Mouse (Mus musculus) MEL (cell line): ENCODE measurements around the gene Rag2. TPM values are rescaled to one million over a fixed set of nuclear protein-coding genes. Genes with fewer than 3 reads are reported as not detected.

Experiments
- DNase-seq: peaks from one replicate; pipeline ENCODE4 v3.0.0; 2011; ENCODE audit warnings: low read depth, low spot score
- H3K27ac ChIP-seq: 2 replicates; pipeline ENCODE4 v1.5.1; 2012; ENCODE audit warnings: low read depth, mild to moderate bottlenecking, control low read depth, low read length, moderate library complexity; ENCODE audit not compliant: control insufficient read depth
- H3K27me3 ChIP-seq, 2 experiments: fragments of 150-350 bp in 1 of 2; sonication (generic) in 1 of 2; 2 replicates each; pipeline ENCODE4 v1.6.1; 2012; ENCODE audit warnings: low read length in 2 of 2, mild to moderate bottlenecking in 2 of 2, improper control_type of control experiment in 1 of 2, moderate library complexity in 1 of 2; ENCODE audit not compliant: insufficient read depth in 2 of 2, control insufficient read depth in 1 of 2
- H3K36me3 ChIP-seq, 2 experiments: 2 replicates each; pipeline ENCODE4 v1.6.1; 2012 to 2014; ENCODE audit warnings: low read length in 2 of 2, improper control_type of control experiment in 1 of 2, inconsistent platforms in 1 of 2, mild to moderate bottlenecking in 1 of 2; ENCODE audit not compliant: insufficient read depth in 2 of 2, control insufficient read depth in 1 of 2
- H3K4me1 ChIP-seq, 2 experiments: fragments of 150-350 bp in 1 of 2; sonication (generic) in 1 of 2; 2 replicates each; pipeline ENCODE4 v1.6.1; 2012; ENCODE audit warnings: low read length in 2 of 2, improper control_type of control experiment in 1 of 2, mild to moderate bottlenecking in 1 of 2; ENCODE audit not compliant: insufficient read depth in 2 of 2, control insufficient read depth in 1 of 2
- H3K4me3 ChIP-seq, 2 experiments: fragments of 150-350 bp in 1 of 2; sonication (generic) in 1 of 2; 2 replicates each; pipeline ENCODE4 v1.5.1; 2012; ENCODE audit warnings: low read depth in 2 of 2, low read length in 2 of 2, mild to moderate bottlenecking in 2 of 2, moderate library complexity in 2 of 2, control low read depth in 1 of 2, improper control_type of control experiment in 1 of 2; ENCODE audit not compliant: control insufficient read depth in 1 of 2, insufficient read depth in 1 of 2
- H3K79me2 ChIP-seq: 2 replicates; pipeline ENCODE4 v1.6.1; 2012; ENCODE audit warnings: mild to moderate bottlenecking, low read length, moderate library complexity; ENCODE audit not compliant: control insufficient read depth, poor library complexity, insufficient read depth
- H3K9ac ChIP-seq: 2 replicates; pipeline ENCODE4 v1.6.1; 2012; ENCODE audit warnings: low read depth, mild to moderate bottlenecking, control low read depth, low read length, moderate library complexity; ENCODE audit not compliant: control insufficient read depth, poor library complexity, severe bottlenecking
- H3K9me3 ChIP-seq: fragments of 150-350 bp; sonication (generic); replicated peaks from 2 replicates; pipeline ENCODE4 v1.6.1; 2012; ENCODE audit warnings: mild to moderate bottlenecking, low read length, improper control_type of control experiment, moderate library complexity; ENCODE audit not compliant: insufficient read depth
- BHLHE40 ChIP-seq: IDR thresholded peaks from 2 replicates; pipeline ENCODE4 v1.6.1; 2012; ENCODE audit warnings: low read depth, mild to moderate bottlenecking, inconsistent platforms, low read length, improper control_type of control experiment, borderline replicate concordance
- CHD2 ChIP-seq: IDR thresholded peaks from 2 replicates; pipeline ENCODE4 v1.6.1; 2011; ENCODE audit warnings: low read length, improper control_type of control experiment
- CTCF ChIP-seq, 3 experiments: IDR thresholded peaks in 2 of 3; conservative IDR thresholded peaks in 1 of 3; 2 replicates each; pipeline ENCODE4 v1.5.1; 2011 to 2012; ENCODE audit warnings: low read length in 3 of 3, low read depth in 2 of 3, mild to moderate bottlenecking in 2 of 3, improper control_type of control experiment in 1 of 3, inconsistent platforms in 1 of 3, mixed read lengths in 1 of 3, moderate library complexity in 1 of 3; ENCODE audit not compliant: control insufficient read depth in 1 of 3, insufficient read depth in 1 of 3, poor library complexity in 1 of 3, severe bottlenecking in 1 of 3
- E2F4 ChIP-seq: IDR thresholded peaks from 2 replicates; pipeline ENCODE4 v1.6.1; 2011; ENCODE audit warnings: low read depth, low read length, improper control_type of control experiment, borderline replicate concordance
- ELF1 ChIP-seq: IDR thresholded peaks from 2 replicates; pipeline ENCODE4 v1.6.1; 2014; ENCODE audit warnings: low read depth, mild to moderate bottlenecking, inconsistent platforms, low read length, improper control_type of control experiment, moderate library complexity
- EP300 ChIP-seq, 2 experiments: IDR thresholded peaks; 2 replicates each; pipeline ENCODE4 v1.6.1; 2011; ENCODE audit warnings: improper control_type of control experiment in 2 of 2, low read length in 2 of 2, low read depth in 1 of 2, mild to moderate bottlenecking in 1 of 2
- GABPA ChIP-seq: IDR thresholded peaks from 2 replicates; pipeline ENCODE4 v1.6.1; 2012; ENCODE audit warnings: low read depth, mild to moderate bottlenecking, inconsistent platforms, low read length, improper control_type of control experiment, moderate library complexity
- GATA1 ChIP-seq: IDR thresholded peaks from 2 replicates; pipeline ENCODE4 v1.6.1; 2011; ENCODE audit warnings: low read depth, low read length, improper control_type of control experiment
- HCFC1 ChIP-seq: IDR thresholded peaks from 2 replicates; pipeline ENCODE4 v1.6.1; 2012; ENCODE audit warnings: low read depth, mild to moderate bottlenecking, inconsistent platforms, low read length, improper control_type of control experiment, moderate library complexity
- MAX ChIP-seq: IDR thresholded peaks from 2 replicates; pipeline ENCODE4 v1.6.1; 2011; ENCODE audit warnings: low read length, improper control_type of control experiment
- MAZ ChIP-seq: IDR thresholded peaks from 2 replicates; pipeline ENCODE4 v1.6.1; 2012; ENCODE audit warnings: low read depth, mild to moderate bottlenecking, inconsistent platforms, low read length, improper control_type of control experiment
- MXI1 ChIP-seq: IDR thresholded peaks from 2 replicates; pipeline ENCODE4 v1.6.1; 2011; ENCODE audit warnings: mild to moderate bottlenecking, low read depth, low read length, improper control_type of control experiment
- MYC ChIP-seq: IDR thresholded peaks from 2 replicates; pipeline ENCODE4 v1.6.1; 2011; ENCODE audit warnings: low read depth, mild to moderate bottlenecking, low read length, improper control_type of control experiment, moderate library complexity
- NELFE ChIP-seq: IDR thresholded peaks from 2 replicates; pipeline ENCODE4 v1.6.1; 2011; ENCODE audit warnings: low read depth, low read length, improper control_type of control experiment
- POLR2A ChIP-seq, 2 experiments: IDR thresholded peaks; 2 replicates each; pipeline ENCODE4 v1.6.1; 2011 to 2012; ENCODE audit warnings: low read length in 2 of 2, mild to moderate bottlenecking in 2 of 2, control low read depth in 1 of 2, improper control_type of control experiment in 1 of 2, low read depth in 1 of 2, moderate library complexity in 1 of 2; ENCODE audit not compliant: control insufficient read depth in 1 of 2, insufficient read depth in 1 of 2, poor library complexity in 1 of 2
- SIN3A ChIP-seq: IDR thresholded peaks from 2 replicates; pipeline ENCODE4 v1.6.1; 2012; ENCODE audit warnings: low read length, improper control_type of control experiment, inconsistent platforms
- TAL1 ChIP-seq: IDR thresholded peaks from 2 replicates; pipeline ENCODE4 v1.6.1; 2012; ENCODE audit warnings: mild to moderate bottlenecking, inconsistent platforms, low read length, moderate library complexity, mixed read lengths
- TBP ChIP-seq: IDR thresholded peaks from 2 replicates; pipeline ENCODE4 v1.8.0; 2011; ENCODE audit warnings: low read depth, low read length, improper control_type of control experiment
- TCF12 ChIP-seq: IDR thresholded peaks from 2 replicates; pipeline ENCODE4 v1.6.1; 2014; ENCODE audit warnings: low read depth, mild to moderate bottlenecking, inconsistent platforms, low read length, improper control_type of control experiment, moderate library complexity
- UBTF ChIP-seq: IDR thresholded peaks from 2 replicates; pipeline ENCODE4 v1.6.1; 2012; ENCODE audit warnings: low read depth, mild to moderate bottlenecking, inconsistent platforms, low read length, improper control_type of control experiment, moderate library complexity, borderline replicate concordance; ENCODE audit not compliant: insufficient read depth
- USF1 ChIP-seq: IDR thresholded peaks from 2 replicates; pipeline ENCODE4 v1.6.1; 2014; ENCODE audit warnings: low read depth, mild to moderate bottlenecking, inconsistent platforms, low read length, improper control_type of control experiment, moderate library complexity
- ZMIZ1 ChIP-seq: IDR thresholded peaks from 2 replicates; pipeline ENCODE4 v1.6.1; 2012; ENCODE audit warnings: low read depth, mild to moderate bottlenecking, inconsistent platforms, low read length, improper control_type of control experiment, moderate library complexity
- ZNF384 ChIP-seq: IDR thresholded peaks from 2 replicates; pipeline ENCODE4 v1.6.1; 2012; ENCODE audit warnings: low read depth, mild to moderate bottlenecking, inconsistent platforms, low read length, improper control_type of control experiment
- polyA plus RNA-seq, 2 experiments: library from polyadenylated mRNA; stranded (reverse) in 1 of 2; unstranded in 1 of 2; fragments of >175 nt in 1 of 2; fragments of >200 nt in 1 of 2; gene quantifications; 2 replicates each; pipeline versions ENCODE4 v1.2.1 to v1.2.4; 2012; ENCODE audit warnings: low replicate concordance in 2 of 2, low read depth in 1 of 2; ENCODE audit not compliant: insufficient read length in 2 of 2, insufficient read depth in 1 of 2, missing spikeins in 1 of 2
- total RNA-seq: library from RNA; depleted of rRNA; stranded (reverse); fragments of 300-350 nt; gene quantifications from 2 replicates; pipeline ENCODE4 v1.2.3, GENCODE M21; 2012

Rag2 gene
- total and polyA plus RNA-seq, 3 experiments: not detected

DNA sequence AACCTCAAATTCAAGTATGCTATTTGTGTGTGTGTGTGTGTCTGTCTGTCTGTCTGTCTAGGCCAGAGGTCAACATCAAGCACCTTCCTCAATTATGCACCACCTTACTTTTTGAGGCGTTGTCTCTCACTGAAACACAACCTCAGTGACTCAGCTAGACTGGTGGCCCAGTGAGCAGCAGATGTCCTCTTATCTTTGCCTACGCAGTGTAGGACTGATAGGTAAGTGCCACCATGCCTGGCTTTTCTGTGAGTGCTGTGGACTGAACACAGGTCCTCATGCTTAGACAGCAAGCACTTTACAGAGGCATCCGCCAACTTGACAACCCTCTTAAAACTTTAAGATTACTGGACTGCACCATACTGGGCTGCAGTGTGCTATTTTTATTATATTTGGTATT lies 44.2 kb downstream of the Rag2 start:
- no peaks in the 10 kb centered on the region; a peak in 2 of 4 replicates for H3K27me3 ChIP-seq
- H3K9me3 ChIP-seq: no peaks in the 10 kb centered on the region
- H3K79me2 ChIP-seq: no peaks in the 10 kb centered on the region
- DNase-seq: peak; percentile 56
- no peak overlapping the region for H3K9ac ChIP-seq
- TF ChIP-seq TBP (no peak), TCF12 (0 out of 2 replicates have a peak, but pooled peaks have one; percentile 11), EP300 (IDR thresholded peaks at IDR 0.05; ENCODE audit: low read depth in 1 of 2, low read length in 2 of 2) (0 out of 4 replicates have a peak, but pooled peaks of 1 of the 2 experiments have one; percentile 18), ZMIZ1 (no peak), GATA1 (peak; percentile 47; the same call in 1 of the 2 replicates), TAL1 (0 out of 2 replicates have a peak, but pooled peaks have one; percentile 30)
- no peaks in the 10 kb centered on the region for H3K36me3 ChIP-seq
- no peaks in the 10 kb centered on the region for H3K4me1 ChIP-seq
- no peak overlapping the region for H3K27ac ChIP-seq
- no peak overlapping the region for H3K4me3 ChIP-seq

GRCm38 (mm10) chr2:101673547-101673946 lies 49.0 kb downstream of the Rag2 start:
- no peak overlapping the region for H3K27ac ChIP-seq
- TF ChIP-seq GABPA (no peak), E2F4 (no peak), ZNF384 (no peak), USF1 (no peak)
- peaks cover 0 to 4% of the 10 kb centered on the region in 2 experiments; a peak in 2 of 4 replicates for H3K27me3 ChIP-seq
- no peak overlapping the region for H3K9ac ChIP-seq
- H3K9me3 ChIP-seq: no peaks in the 10 kb centered on the region
- H3K4me3 ChIP-seq: no peak overlapping the region
- H3K79me2 ChIP-seq: peaks cover 3% of the 10 kb centered on the region
- no peak for DNase-seq
- H3K4me1 ChIP-seq: peaks cover 0 to 3% of the 10 kb centered on the region in 2 experiments; a peak in 1 of 4 replicates
- H3K36me3 ChIP-seq: peaks cover 0 to 2% of the 10 kb centered on the region in 2 experiments; a peak in 1 of 4 replicates

GRCm38 (mm10) chr2:101678236-101679021 lies 53.9 kb downstream of the Rag2 start, which contains the start of gene Traf6:
Traf6 (plus strand) TSS chr2:101678429.
- DNase-seq: peak; percentile 92
- H3K9ac ChIP-seq: peak within 1 kb of the TSS; percentile 93
- no peaks in the 10 kb centered on the region for H3K9me3 ChIP-seq
- H3K36me3 ChIP-seq: peaks cover 0 to 5% of the 10 kb centered on the region in 2 experiments; a peak in 2 of 4 replicates
- TF ChIP-seq GABPA (peak; percentile 65; the same call in 1 of the 2 replicates), MXI1 (peak; percentile 47; the same call in 1 of the 2 replicates), SIN3A (peak; percentile 78), MAX (no peak), CTCF (IDR thresholded peaks at IDR 0.05 in 2 of 3, conservative IDR thresholded peaks at IDR 0.05 in 1 of 3; ENCODE audit: control insufficient read depth in 1 of 3, insufficient read depth in 1 of 3, low read depth in 2 of 3, low read length in 3 of 3, poor library complexity in 1 of 3, severe bottlenecking in 1 of 3) (peak in 2 of 3 experiments; percentile 85 to 96; a peak in 5 of 6 replicates), BHLHE40 (no peak), CHD2 (no peak), TCF12 (peak; percentile 49), ELF1 (peak; percentile 96), HCFC1 (peak; percentile 87), TBP (peak; percentile 54; the same call in 1 of the 2 replicates), UBTF (no peak), NELFE (peak; percentile 78), POLR2A (IDR thresholded peaks at IDR 0.05; ENCODE audit: control insufficient read depth in 1 of 2, insufficient read depth in 1 of 2, low read depth in 1 of 2, low read length in 2 of 2, poor library complexity in 1 of 2) (peak; percentile 82 to 95), MAZ (peak; percentile 77; the same call in 1 of the 2 replicates), MYC (no peak)
- H3K4me3 ChIP-seq: peak within 1 kb of the TSS; percentile 81 to 91
- peaks cover 0 to 4% of the 10 kb centered on the region in 2 experiments; a peak in 2 of 4 replicates for H3K27me3 ChIP-seq
- peaks cover 20% of the 10 kb centered on the region for H3K79me2 ChIP-seq
- peaks cover 0 to 3% of the 10 kb centered on the region in 2 experiments; a peak in 2 of 4 replicates for H3K4me1 ChIP-seq
- H3K27ac ChIP-seq: no peak within 1 kb of the TSS
